Mouse (Mus musculus): Measurements from ENCODE around the gene Hoxb5. TPM values are rescaled to one million over a fixed set of nuclear protein-coding genes. Genes with fewer than 3 reads are reported as not detected.

Hoxb5 gene
- polyA plus RNA-seq, 1 experiment = not detected

DNA sequence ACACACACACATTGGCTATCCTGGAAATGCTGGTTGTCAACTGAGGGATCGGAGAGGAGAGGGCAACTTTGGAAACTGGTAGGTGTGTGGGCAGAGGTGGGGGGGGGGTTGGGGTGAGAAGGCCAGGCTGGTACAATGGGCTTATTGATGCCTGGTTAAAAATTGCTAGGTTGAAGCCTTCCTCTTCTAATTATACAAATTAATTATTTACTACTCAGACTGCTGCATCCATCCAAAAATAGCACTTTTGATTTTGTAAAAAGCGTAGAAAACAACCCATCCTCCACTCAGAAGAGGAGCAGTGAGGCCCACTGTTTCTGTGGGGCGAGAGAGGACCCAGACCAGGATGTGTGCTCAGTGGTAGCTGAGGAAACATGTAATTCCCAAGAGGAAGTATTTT, 31.9 kb downstream of the Hoxb5 start:
- H3K27ac ChIP-seq (ENCODE audit: insufficient read depth, low read length) = no peak overlapping the region
- no peak overlapping the region for H3K4me3 ChIP-seq (ENCODE audit: low read depth, low read length)
- H3K9ac ChIP-seq (ENCODE audit: low read depth, poor library complexity, severe bottlenecking) = no peak overlapping the region
- no peak for TF ChIP-seq POLR2A (IDR thresholded peaks at IDR 0.05; ENCODE audit: insufficient read depth, low read length)
- TF ChIP-seq EP300 (IDR thresholded peaks at IDR 0.05; ENCODE audit: insufficient read depth, low read depth, low read length) = no peak
- TF ChIP-seq CTCF (IDR thresholded peaks at IDR 0.05; ENCODE audit: low read depth, low read length) = no peak
- no peaks in the 10 kb centered on the region for H3K9me3 ChIP-seq (replicated peaks; ENCODE audit: control insufficient read depth, insufficient read depth, low read length, poor library complexity, severe bottlenecking)
- H3K36me3 ChIP-seq (ENCODE audit: control insufficient read depth, insufficient read depth, low read length, poor library complexity, severe bottlenecking) = no peaks in the 10 kb centered on the region
- peaks cover 67% of the 10 kb centered on the region for H3K27me3 ChIP-seq (ENCODE audit: control insufficient read depth, insufficient read depth, low read length, poor library complexity, severe bottlenecking)
- peaks cover 2% of the 10 kb centered on the region for H3K4me1 ChIP-seq (ENCODE audit: control insufficient read depth, insufficient read depth, low read length)

DNA sequence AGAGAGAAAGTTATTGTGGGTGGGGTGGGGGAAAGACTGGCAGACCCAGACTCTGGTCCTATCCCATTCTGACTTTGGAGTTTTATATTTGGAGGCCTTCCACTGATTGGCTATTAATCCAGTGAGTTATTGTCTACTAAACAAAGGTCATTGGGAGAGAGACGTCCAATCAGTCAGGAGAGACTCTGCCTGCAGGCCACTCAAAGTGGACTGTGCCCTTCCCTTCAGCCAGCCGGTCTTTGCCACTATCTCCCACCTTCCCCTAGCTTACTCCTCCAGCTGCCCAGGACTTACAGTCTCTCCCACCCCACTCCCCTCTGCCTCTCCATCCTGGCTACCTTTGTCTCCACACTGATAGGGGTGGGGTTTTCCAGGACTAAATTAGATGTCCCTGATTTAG, 33.5 kb downstream of the Hoxb5 start:
- H3K4me1 ChIP-seq (ENCODE audit: control insufficient read depth, insufficient read depth, low read length) = peaks cover 2% of the 10 kb centered on the region
- peaks cover 72% of the 10 kb centered on the region for H3K27me3 ChIP-seq (ENCODE audit: control insufficient read depth, insufficient read depth, low read length, poor library complexity, severe bottlenecking)
- no peak overlapping the region for H3K4me3 ChIP-seq (ENCODE audit: low read depth, low read length)

DNA sequence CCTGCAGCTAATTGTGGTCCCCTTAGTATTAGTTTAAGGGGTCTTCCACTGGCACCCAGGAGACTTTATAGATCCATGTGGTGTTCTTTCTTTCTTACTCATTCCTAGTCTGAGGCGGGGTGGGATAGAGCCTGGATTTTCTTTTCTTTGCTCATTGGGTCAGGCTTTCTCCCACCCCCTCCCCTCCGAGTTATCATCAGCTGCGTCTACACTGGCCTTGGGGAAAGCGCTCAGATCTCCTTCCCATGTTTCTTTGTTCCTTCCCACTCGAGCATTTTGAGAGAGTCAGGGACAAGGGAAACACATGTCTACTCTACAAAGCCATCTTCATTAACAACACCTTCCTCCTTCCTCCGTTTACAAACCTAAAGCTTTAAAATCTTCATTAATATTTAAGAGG, 33.9 kb downstream of the Hoxb5 start:
- TF ChIP-seq CTCF (IDR thresholded peaks at IDR 0.05; ENCODE audit: low read depth, low read length) (no peak), EP300 (IDR thresholded peaks at IDR 0.05; ENCODE audit: insufficient read depth, low read depth, low read length) (no peak), POLR2A (IDR thresholded peaks at IDR 0.05; ENCODE audit: insufficient read depth, low read length) (no peak)
- Histone ChIP-seq H3K9ac (ENCODE audit: low read depth, poor library complexity, severe bottlenecking) (no peak overlapping the region), H3K4me1 (ENCODE audit: control insufficient read depth, insufficient read depth, low read length) (no peaks in the 10 kb centered on the region), H3K27ac (ENCODE audit: insufficient read depth, low read length) (no peak overlapping the region), H3K27me3 (ENCODE audit: control insufficient read depth, insufficient read depth, low read length, poor library complexity, severe bottlenecking) (peaks cover 71% of the 10 kb centered on the region), H3K36me3 (ENCODE audit: control insufficient read depth, insufficient read depth, low read length, poor library complexity, severe bottlenecking) (no peaks in the 10 kb centered on the region), H3K4me3 (ENCODE audit: low read depth, low read length) (no peak overlapping the region), H3K9me3 (replicated peaks; ENCODE audit: control insufficient read depth, insufficient read depth, low read length, poor library complexity, severe bottlenecking) (no peaks in the 10 kb centered on the region)

More for the DNA sequence above, 33.5 kb downstream of the Hoxb5 start:
- Histone ChIP-seq H3K36me3 (ENCODE audit: control insufficient read depth, insufficient read depth, low read length, poor library complexity, severe bottlenecking) (no peaks in the 10 kb centered on the region), H3K9me3 (replicated peaks; ENCODE audit: control insufficient read depth, insufficient read depth, low read length, poor library complexity, severe bottlenecking) (no peaks in the 10 kb centered on the region), H3K27ac (ENCODE audit: insufficient read depth, low read length) (no peak overlapping the region), H3K9ac (ENCODE audit: low read depth, poor library complexity, severe bottlenecking) (no peak overlapping the region)
- TF ChIP-seq EP300 (IDR thresholded peaks at IDR 0.05; ENCODE audit: insufficient read depth, low read depth, low read length) (no peak), CTCF (IDR thresholded peaks at IDR 0.05; ENCODE audit: low read depth, low read length) (no peak)

DNA sequence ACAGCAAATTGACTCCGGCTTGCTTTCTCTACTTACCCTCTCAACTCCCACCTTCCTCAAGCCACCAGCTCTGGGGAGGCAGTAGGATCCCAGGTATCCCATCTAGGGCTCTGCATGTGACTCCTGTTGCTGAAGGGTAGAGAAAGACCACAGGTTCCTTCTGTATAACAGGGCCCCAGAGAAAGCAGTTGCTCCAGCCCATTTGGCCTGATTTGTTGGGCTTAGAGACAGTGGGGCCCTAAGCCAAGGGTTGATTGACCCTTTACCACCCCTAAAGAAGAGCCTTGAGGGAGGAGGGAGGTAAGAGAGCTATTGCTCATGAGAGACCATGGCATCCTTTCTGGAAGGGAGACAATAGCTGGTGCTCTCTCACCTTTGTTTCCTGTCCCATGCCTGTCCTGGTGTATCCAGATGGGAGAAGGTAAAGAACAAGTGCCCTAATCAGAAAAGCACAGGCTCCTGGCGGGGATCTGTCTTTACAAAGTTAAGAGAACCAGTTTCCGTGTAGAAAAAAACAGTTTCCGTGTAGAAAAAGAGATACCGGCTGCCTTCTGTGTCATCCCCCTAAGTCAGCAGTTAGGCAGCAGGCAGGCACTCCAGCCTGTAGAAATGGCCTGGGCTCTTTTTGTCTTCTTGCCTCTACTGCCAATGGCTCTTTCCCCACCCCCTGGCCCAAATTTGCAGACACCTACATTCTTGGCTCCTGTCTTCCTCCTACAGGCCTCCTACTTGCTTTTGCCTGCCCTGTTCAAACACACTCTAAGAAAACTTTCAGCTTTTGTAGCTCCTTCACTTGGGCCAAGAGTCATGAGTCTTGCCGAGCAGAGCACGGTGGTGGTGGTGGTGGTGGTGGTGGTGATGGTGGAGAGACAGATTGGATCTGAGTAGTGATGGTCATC, 36.1 kb downstream of the Hoxb5 start:
- H3K9me3 ChIP-seq (replicated peaks; ENCODE audit: control insufficient read depth, insufficient read depth, low read length, poor library complexity, severe bottlenecking) = no peaks in the 10 kb centered on the region
- H3K27me3 ChIP-seq (ENCODE audit: control insufficient read depth, insufficient read depth, low read length, poor library complexity, severe bottlenecking) = peaks cover 70% of the 10 kb centered on the region
- no peaks in the 10 kb centered on the region for H3K36me3 ChIP-seq (ENCODE audit: control insufficient read depth, insufficient read depth, low read length, poor library complexity, severe bottlenecking)
- H3K27ac ChIP-seq (ENCODE audit: insufficient read depth, low read length) = no peak overlapping the region
- TF ChIP-seq EP300 (IDR thresholded peaks at IDR 0.05; ENCODE audit: insufficient read depth, low read depth, low read length) (no peak), CTCF (IDR thresholded peaks at IDR 0.05; ENCODE audit: low read depth, low read length) (no peak), POLR2A (IDR thresholded peaks at IDR 0.05; ENCODE audit: insufficient read depth, low read length) (no peak)
- no peak overlapping the region for H3K4me3 ChIP-seq (ENCODE audit: low read depth, low read length)
- no peaks in the 10 kb centered on the region for H3K4me1 ChIP-seq (ENCODE audit: control insufficient read depth, insufficient read depth, low read length)
- H3K9ac ChIP-seq (ENCODE audit: low read depth, poor library complexity, severe bottlenecking) = no peak overlapping the region

DNA sequence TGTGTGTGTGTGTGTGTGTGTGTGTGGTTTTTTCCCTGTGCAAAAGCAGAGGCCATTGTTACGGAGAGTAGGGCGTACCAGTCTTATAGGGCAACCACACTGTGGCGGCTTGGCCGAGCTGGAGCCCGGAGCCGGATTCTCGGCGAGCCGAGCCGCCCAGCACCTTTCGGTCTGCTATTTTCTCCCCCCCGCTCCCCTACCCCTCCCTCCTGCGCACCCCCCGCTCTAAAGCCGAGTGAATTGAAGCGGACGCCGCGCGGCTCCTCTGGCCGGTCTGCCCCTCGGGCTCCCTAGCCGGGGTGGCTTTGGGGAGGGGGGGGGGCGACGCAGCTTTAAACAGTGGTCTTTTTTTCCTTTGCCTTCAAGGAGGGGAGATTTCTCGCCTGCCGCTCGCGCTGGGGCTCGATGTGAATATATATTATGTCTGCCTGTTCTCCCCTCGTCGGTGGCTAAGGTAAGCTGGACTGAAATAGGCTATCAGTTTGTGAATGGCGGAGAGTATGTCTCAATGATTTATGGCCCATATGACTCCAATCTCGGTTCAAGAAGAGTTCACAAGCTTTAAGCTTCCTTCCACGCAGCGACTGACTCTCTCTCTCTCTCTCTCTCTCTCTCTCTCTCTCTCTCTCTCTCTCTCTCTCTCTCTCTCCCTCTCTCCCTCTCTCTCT, 37.7 kb downstream of the Hoxb5 start:
- no peak overlapping the region for H3K4me3 ChIP-seq (ENCODE audit: low read depth, low read length)
- no peaks in the 10 kb centered on the region for H3K36me3 ChIP-seq (ENCODE audit: control insufficient read depth, insufficient read depth, low read length, poor library complexity, severe bottlenecking)
- peaks cover 76% of the 10 kb centered on the region for H3K27me3 ChIP-seq (ENCODE audit: control insufficient read depth, insufficient read depth, low read length, poor library complexity, severe bottlenecking)
- H3K27ac ChIP-seq (ENCODE audit: insufficient read depth, low read length) = no peak overlapping the region
- TF ChIP-seq CTCF (IDR thresholded peaks at IDR 0.05; ENCODE audit: low read depth, low read length) (no peak), POLR2A (IDR thresholded peaks at IDR 0.05; ENCODE audit: insufficient read depth, low read length) (no peak), EP300 (IDR thresholded peaks at IDR 0.05; ENCODE audit: insufficient read depth, low read depth, low read length) (no peak)
- no peaks in the 10 kb centered on the region for H3K9me3 ChIP-seq (replicated peaks; ENCODE audit: control insufficient read depth, insufficient read depth, low read length, poor library complexity, severe bottlenecking)
- H3K9ac ChIP-seq (ENCODE audit: low read depth, poor library complexity, severe bottlenecking) = 0 out of 2 replicates have a peak overlapping the region, but pooled peaks have one; percentile 32
- no peaks in the 10 kb centered on the region for H3K4me1 ChIP-seq (ENCODE audit: control insufficient read depth, insufficient read depth, low read length)
